Mouse (Mus musculus) brain, embryonic 14.5 days (tissue): ENCODE measurements at regions not wholly inside any gene's neighbourhood (a gene's known extent, or its start where the extent isn't known, plus 50 kb on each side); places are given as distances from the start of the nearest gene placed in this dataset.

Experiments
- CTCF ChIP-seq: fragments of 200-500 bp; IDR thresholded peaks from 2 replicates; pipeline ENCODE4 v1.5.1; 2012; ENCODE audit warnings: inconsistent platforms, mild to moderate bottlenecking, moderate library complexity, borderline replicate concordance; ENCODE audit not compliant: insufficient read depth, insufficient read length; ENCODE audit errors: extremely low read depth
- POLR2A ChIP-seq: fragments of 200-500 bp; IDR thresholded peaks from 2 replicates; pipeline ENCODE4 v1.6.1; 2012; ENCODE audit warnings: mild to moderate bottlenecking, inconsistent platforms, borderline replicate concordance; ENCODE audit not compliant: poor library complexity, insufficient read depth, insufficient read length, severe bottlenecking; ENCODE audit errors: extremely low read depth

GRCm38 (mm10) chr2:133235175-133235920 is 289.6 kb upstream of the Fermt1 start:
- TF ChIP-seq POLR2A (no peak), CTCF (no peak)
